Mouse (Mus musculus) adrenal gland, adult 2 months (tissue): ENCODE data around the gene Fndc1. TPM values are rescaled to one million over a fixed set of nuclear protein-coding genes. Genes with fewer than 3 reads are reported as not detected.

Source experiments
- DNase-seq: peaks from one replicate; pipeline ENCODE4 v3.0.0; 2021
- long read RNA-seq: library from polyadenylated mRNA; stranded (forward); transcript quantifications from one replicate; pipeline ENCODE4 v2.0.0, GENCODE M21; 2021
- polyA plus RNA-seq: library from polyadenylated mRNA; depleted of rRNA; stranded (reverse); fragments of >200 nt; gene quantifications from 2 replicates; pipeline ENCODE4 v1.2.3, GENCODE M21; 2012; rRNA removed
- total RNA-seq, 2 experiments: library from RNA; stranded (reverse); gene quantifications; 2 replicates each; pipeline ENCODE4 v1.2.3; 2021

Fndc1 gene
- total RNA-seq = 10 to 100 TPM in 1 of 2 experiments, 1 to 10 TPM in 1; 4.7 to 11.4 TPM
- 7.6 and 9.0 TPM in 2 replicates for polyA plus RNA-seq
- long read RNA-seq, partial matches to known transcripts = 1 of 2 reads
- long read RNA-seq, other reads (novel, unspliced or antisense) = 1 of 2 reads

- DNase-seq = peak; percentile 68
These were observed at the start of gene Fndc1 for GRCm38 (mm10) chr17:7826819-7827515. TSS of gene Fndc1 (minus strand) at chr17:7827302.

GRCm38 (mm10) chr17:7876541-7876940, 49.4 kb upstream of the Fndc1 start:
- no peak for DNase-seq

- DNase-seq = peak; percentile 49
These were observed 48.9 kb upstream of the Fndc1 start for GRCm38 (mm10) chr17:7875941-7876461.

GRCm38 (mm10) chr17:7874776-7875531, 47.9 kb upstream of the Fndc1 start:
- no peak for DNase-seq

- no peak for DNase-seq
These were observed 46.3 kb upstream of the Fndc1 start for GRCm38 (mm10) chr17:7873382-7873781.

GRCm38 (mm10) chr17:7871800-7872199, 44.7 kb upstream of the Fndc1 start:
- no peak for DNase-seq

GRCm38 (mm10) chr17:7870862-7871605, 43.9 kb upstream of the Fndc1 start:
- DNase-seq = peak; percentile 54

GRCm38 (mm10) chr17:7869114-7869513, 42.0 kb upstream of the Fndc1 start:
- DNase-seq = no peak

- peak; percentile 76 for DNase-seq
These were observed 41.5 kb upstream of the Fndc1 start for GRCm38 (mm10) chr17:7868631-7869030.

- DNase-seq = no peak
These were observed 37.6 kb upstream of the Fndc1 start for GRCm38 (mm10) chr17:7864740-7865139.

- peak; percentile 59 for DNase-seq
These were observed 36.6 kb upstream of the Fndc1 start for GRCm38 (mm10) chr17:7863745-7864144.

- DNase-seq = no peak
These were observed 33.8 kb upstream of the Fndc1 start for GRCm38 (mm10) chr17:7860845-7861360.

- no peak for DNase-seq
These were observed 30.6 kb upstream of the Fndc1 start for GRCm38 (mm10) chr17:7857658-7858057.

GRCm38 (mm10) chr17:7855851-7856250, 28.7 kb upstream of the Fndc1 start:
- no peak for DNase-seq

GRCm38 (mm10) chr17:7851979-7852378, 24.9 kb upstream of the Fndc1 start:
- DNase-seq = no peak

GRCm38 (mm10) chr17:7851527-7851926, 24.4 kb upstream of the Fndc1 start:
- DNase-seq = no peak

- DNase-seq = no peak
These were observed 23.1 kb upstream of the Fndc1 start for GRCm38 (mm10) chr17:7850246-7850645.

- peak; percentile 15 for DNase-seq
These were observed 13.6 kb upstream of the Fndc1 start for GRCm38 (mm10) chr17:7840505-7841290.

GRCm38 (mm10) chr17:7827586-7827985, 484 bp upstream of the Fndc1 start:
- no peak for DNase-seq

GRCm38 (mm10) chr17:7825416-7825815, 1.7 kb downstream of the Fndc1 start:
- DNase-seq = no peak

GRCm38 (mm10) chr17:7821553-7822186, 5.4 kb downstream of the Fndc1 start:
- DNase-seq = peak; percentile 24
